Mouse (Mus musculus) neural tube, embryonic 15.5 days (tissue): Measurements from ENCODE around the gene Mgat5. TPM values are rescaled to one million over a fixed set of nuclear protein-coding genes. Genes with fewer than 3 reads are reported as not detected.
A peak's percentile ranks its signal among the peaks of the same experiment; 100 is the strongest.

Source experiments
- ATAC-seq: fragments of 200-750 bp; cut with Nextera tagmentation; 2 replicates; pipeline ENCODE4 v1.8.0; 2017; ENCODE audit warnings: mild to moderate bottlenecking, moderate TSS enrichment, moderate library complexity; ENCODE audit not compliant: low FRiP score
- H3K27ac ChIP-seq: fragments of 300-500 bp; sonication (generic); replicated peaks from 2 replicates; pipeline ENCODE4 v1.5.1; 2015; ENCODE audit warnings: mild to moderate bottlenecking, inconsistent platforms
- H3K27me3 ChIP-seq: fragments of 300-500 bp; sonication (generic); replicated peaks from 2 replicates; pipeline ENCODE4 v1.6.1; 2015; ENCODE audit warnings: inconsistent platforms
- H3K36me3 ChIP-seq: fragments of 300-500 bp; sonication (generic); 2 replicates; pipeline ENCODE4 v1.6.1; 2015; ENCODE audit warnings: inconsistent platforms
- H3K4me1 ChIP-seq: fragments of 300-500 bp; sonication (generic); 2 replicates; pipeline ENCODE4 v1.6.1; 2015; ENCODE audit warnings: inconsistent platforms
- H3K4me2 ChIP-seq: fragments of 300-500 bp; sonication (generic); 2 replicates; pipeline ENCODE4 v1.6.1; 2015; ENCODE audit warnings: inconsistent platforms, mild to moderate bottlenecking, moderate library complexity
- H3K4me3 ChIP-seq: fragments of 300-500 bp; sonication (generic); replicated peaks from 2 replicates; pipeline ENCODE4 v1.5.1; 2015; ENCODE audit warnings: mild to moderate bottlenecking, inconsistent platforms
- H3K9ac ChIP-seq: fragments of 300-500 bp; sonication (generic); replicated peaks from 2 replicates; pipeline ENCODE4 v1.6.1; 2015; ENCODE audit warnings: mild to moderate bottlenecking, inconsistent platforms
- H3K9me3 ChIP-seq: fragments of 300-500 bp; sonication (generic); replicated peaks from 2 replicates; pipeline ENCODE4 v1.6.1; 2016; ENCODE audit warnings: inconsistent platforms
- WGBS: fragments of 180-500 bp; shearing (Covaris S2); methylation state at CpG from one replicate; pipeline ENCODE4 v1.1.7; 2015; ENCODE audit warnings: mixed read lengths; 5-methylcytosine and 5-hydroxymethylcytosine counted together
- polyA plus RNA-seq: library from polyadenylated mRNA; unstranded; fragments of >200 nt; fragmentation: Nextera tagmentation; extraction: Ambion mirVana; gene quantifications from 2 replicates; pipeline ENCODE4 v1.2.1, GENCODE M21; 2015

Gene Mgat5
- polyA plus RNA-seq, 1 experiment from 2014 or later = 13.3 TPM

DNA sequence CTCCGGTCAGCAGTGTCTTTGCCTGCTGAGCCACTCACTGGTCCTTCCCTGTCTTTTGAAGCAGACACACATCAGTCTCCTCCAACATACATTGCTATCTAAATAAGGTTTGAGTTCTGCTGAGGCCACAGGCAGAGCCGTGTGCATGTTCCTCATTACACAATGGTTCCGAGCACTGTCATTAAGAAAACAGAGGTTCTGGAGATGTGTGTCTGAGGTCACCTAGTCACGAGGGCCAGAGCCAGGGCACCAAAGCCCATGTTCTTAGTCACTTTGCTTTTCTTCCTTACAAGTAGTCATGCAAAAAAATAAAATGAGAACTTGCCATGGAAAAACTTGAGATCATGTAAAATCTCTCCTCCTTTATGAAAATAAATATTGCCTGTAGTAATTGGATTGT is 14.3 kb downstream of the Mgat5 start:
- Histone ChIP-seq H3K4me2 (no peak overlapping the region), H3K4me1 (peaks cover 21% of the 10 kb centered on the region; the same call in 1 of the 2 replicates), H3K4me3 (no peak overlapping the region), H3K27me3 (no peaks in the 10 kb centered on the region), H3K9me3 (no peaks in the 10 kb centered on the region), H3K9ac (no peak overlapping the region), H3K27ac (no peak overlapping the region), H3K36me3 (no peaks in the 10 kb centered on the region)
- 87% methylated on average over 4 of the region's 4 CpGs for WGBS
- no peak for ATAC-seq

DNA sequence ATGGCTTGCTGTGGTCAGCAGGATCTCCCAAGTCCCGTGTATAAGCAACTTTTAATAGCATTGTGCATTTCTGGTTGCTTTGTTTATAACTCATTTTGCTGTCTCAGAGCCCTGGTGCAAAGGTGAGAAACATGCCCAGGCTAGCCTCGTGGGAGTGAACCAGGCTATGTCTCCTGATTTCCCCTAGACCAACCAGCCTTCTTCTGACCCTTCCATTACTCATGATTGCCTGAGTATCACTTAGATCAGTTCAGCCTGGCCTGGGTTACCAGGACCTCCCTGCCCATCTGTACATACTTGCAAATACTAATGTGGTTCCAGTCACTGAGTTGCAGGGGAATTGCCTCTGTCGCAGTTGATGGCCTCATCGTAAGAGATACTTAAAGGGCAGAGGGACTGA is 14.8 kb downstream of the Mgat5 start:
- no peak overlapping the region for H3K9ac ChIP-seq
- H3K4me3 ChIP-seq = no peak overlapping the region
- H3K36me3 ChIP-seq = no peaks in the 10 kb centered on the region
- no peaks in the 10 kb centered on the region for H3K9me3 ChIP-seq
- WGBS = 79% methylated on average over 4 of the region's 4 CpGs
- peaks cover 21% of the 10 kb centered on the region; the same call in 1 of the 2 replicates for H3K4me1 ChIP-seq
- H3K27ac ChIP-seq = no peak overlapping the region
- ATAC-seq = no peak
- no peaks in the 10 kb centered on the region for H3K27me3 ChIP-seq
- no peak overlapping the region for H3K4me2 ChIP-seq

DNA sequence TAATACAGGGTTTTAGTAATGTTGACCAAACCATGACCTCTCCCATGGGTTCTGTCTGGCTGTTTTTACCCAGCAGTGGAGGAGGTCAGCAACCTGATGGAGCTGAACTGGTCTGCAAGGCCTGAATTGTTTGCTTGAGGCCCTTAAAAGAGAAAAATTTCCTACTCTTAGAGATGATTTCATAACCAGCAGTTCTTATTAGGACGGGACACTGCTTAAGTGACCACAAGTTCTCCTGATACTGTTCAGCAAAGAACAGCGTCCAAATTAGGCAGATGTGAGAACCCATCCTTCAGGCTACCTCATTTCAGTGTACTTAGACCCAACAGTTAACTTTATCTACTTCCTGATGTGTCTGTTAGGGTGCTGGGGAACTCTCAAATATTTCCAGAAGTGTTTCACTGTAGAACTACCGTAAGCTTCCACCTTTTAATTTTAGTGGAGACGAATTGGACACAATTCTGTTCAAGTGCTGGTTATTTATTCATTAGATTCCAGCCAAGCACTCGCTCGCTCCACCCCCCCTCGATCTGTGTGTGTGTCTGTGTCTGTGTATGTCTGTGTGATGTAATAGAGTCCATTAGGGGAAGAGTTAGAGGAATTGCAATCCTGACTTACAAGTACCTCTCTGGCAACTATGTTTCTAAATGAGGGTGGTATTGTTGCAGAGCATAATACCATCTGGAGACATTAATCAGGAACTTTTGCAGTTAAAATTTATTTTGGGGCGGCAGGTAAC is 17.4 kb downstream of the Mgat5 start:
- H3K9ac ChIP-seq = no peak overlapping the region
- H3K27ac ChIP-seq = no peak overlapping the region
- peaks cover 3% of the 10 kb centered on the region; the same call in 1 of the 2 replicates for H3K4me1 ChIP-seq
- no peak for ATAC-seq
- H3K4me3 ChIP-seq = no peak overlapping the region
- no peaks in the 10 kb centered on the region for H3K9me3 ChIP-seq
- no peak overlapping the region for H3K4me2 ChIP-seq
- WGBS = 80% methylated on average over 8 of the region's 8 CpGs
- H3K36me3 ChIP-seq = no peaks in the 10 kb centered on the region
- no peaks in the 10 kb centered on the region for H3K27me3 ChIP-seq

DNA sequence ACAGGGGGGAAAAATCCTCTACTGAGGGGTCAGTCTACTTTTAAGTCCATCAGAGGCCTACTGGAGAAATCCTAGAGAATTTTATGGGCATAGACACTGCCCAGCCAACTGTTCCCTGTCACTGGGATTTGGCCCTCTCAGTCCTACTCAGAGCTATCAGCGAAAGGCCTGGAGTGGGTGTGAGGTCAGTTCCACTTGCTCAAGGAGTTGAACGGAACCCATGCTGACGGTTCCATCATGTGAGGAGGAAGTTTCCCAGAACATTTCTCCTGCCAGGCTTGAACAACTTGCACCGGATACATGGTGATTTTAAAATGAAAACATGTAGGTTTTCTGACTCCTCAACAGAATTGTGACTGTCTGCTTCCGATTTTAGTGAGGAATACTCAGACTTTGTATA is 20.2 kb downstream of the Mgat5 start:
- Histone ChIP-seq H3K9me3 (no peaks in the 10 kb centered on the region), H3K36me3 (no peaks in the 10 kb centered on the region), H3K27ac (no peak overlapping the region), H3K27me3 (no peaks in the 10 kb centered on the region), H3K4me2 (no peak overlapping the region), H3K9ac (no peak overlapping the region), H3K4me3 (no peak overlapping the region), H3K4me1 (no peaks in the 10 kb centered on the region)
- WGBS = 93% methylated on average over 5 of the region's 5 CpGs
- ATAC-seq = no peak

DNA sequence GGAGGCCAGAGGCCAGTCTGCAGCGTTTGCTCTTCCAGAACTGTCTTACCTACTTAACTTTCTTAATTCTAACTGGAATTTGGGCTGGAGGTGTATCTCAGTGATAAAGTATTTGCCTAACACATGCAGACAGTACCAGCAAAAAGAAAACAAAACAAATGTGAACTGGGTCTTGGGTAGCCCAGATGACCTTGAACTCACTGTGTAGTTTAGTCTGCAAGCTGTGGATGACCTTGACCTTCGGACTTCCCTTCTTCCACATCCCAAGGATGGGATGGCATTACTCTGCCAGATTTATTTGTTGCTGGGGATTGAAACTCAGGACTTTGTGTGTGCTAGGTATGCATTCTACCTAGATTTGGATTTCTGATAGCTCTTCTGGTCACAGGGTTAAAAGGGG is 24.2 kb downstream of the Mgat5 start:
- no peak overlapping the region for H3K4me2 ChIP-seq
- WGBS = 93% methylated on average over 2 of the region's 2 CpGs
- no peaks in the 10 kb centered on the region for H3K9me3 ChIP-seq
- ATAC-seq = no peak
- H3K36me3 ChIP-seq = no peaks in the 10 kb centered on the region
- H3K4me1 ChIP-seq = 0 out of 2 replicates have a peak, but pooled peaks cover 4% of the 10 kb centered on the region
- no peaks in the 10 kb centered on the region for H3K27me3 ChIP-seq
- no peak overlapping the region for H3K27ac ChIP-seq
- no peak overlapping the region for H3K9ac ChIP-seq
- H3K4me3 ChIP-seq = no peak overlapping the region

DNA sequence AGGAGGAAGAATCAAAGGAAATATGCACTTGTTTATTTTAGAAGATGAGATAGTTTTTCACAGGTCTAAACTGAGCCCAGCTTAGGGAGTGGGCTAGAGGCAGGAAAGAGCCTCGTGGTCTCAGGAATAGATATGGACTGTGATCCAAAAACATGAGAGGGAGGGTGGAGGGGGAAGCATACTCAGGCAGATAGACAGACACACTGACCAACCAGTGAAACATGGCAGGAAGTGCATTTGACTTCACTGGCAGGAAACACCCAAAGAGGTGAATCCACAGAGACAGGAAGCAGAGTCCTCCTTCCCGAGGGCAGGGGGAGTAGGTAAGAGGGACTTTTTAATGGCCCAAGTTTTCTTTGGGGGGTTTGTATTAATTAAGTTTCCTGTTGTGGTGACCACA is 25.7 kb downstream of the Mgat5 start:
- Histone ChIP-seq H3K4me3 (no peak overlapping the region), H3K4me1 (0 out of 2 replicates have a peak, but pooled peaks cover 4% of the 10 kb centered on the region), H3K9me3 (no peaks in the 10 kb centered on the region), H3K36me3 (no peaks in the 10 kb centered on the region), H3K27ac (no peak overlapping the region), H3K27me3 (no peaks in the 10 kb centered on the region), H3K4me2 (no peak overlapping the region), H3K9ac (no peak overlapping the region)
- WGBS = 78% methylated on average over 2 of the region's 2 CpGs
- no peak for ATAC-seq

DNA sequence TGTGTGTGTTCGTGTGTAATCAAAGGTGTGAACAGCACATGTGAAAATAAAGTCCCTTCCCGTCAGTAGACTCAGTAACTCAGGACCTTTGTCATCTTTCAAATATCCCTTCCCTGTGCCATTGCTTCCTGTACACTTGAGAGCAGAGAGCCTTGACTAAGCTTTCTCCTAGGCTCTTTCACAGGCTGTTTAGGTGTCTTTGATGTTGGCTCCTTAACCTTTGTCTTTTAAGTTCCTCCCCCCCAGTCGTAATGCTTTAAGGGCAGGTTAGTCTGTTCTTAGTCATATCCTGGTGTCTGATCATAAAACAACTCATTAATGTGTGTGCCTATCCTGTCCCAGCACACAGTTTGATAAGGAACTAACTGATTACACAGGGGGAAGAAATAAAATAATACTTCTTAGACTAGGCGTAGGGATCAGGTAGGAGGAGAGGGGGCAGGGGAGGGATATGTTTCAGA is 28.4 kb downstream of the Mgat5 start:
- H3K27me3 ChIP-seq = no peaks in the 10 kb centered on the region
- no peak overlapping the region for H3K4me3 ChIP-seq
- no peak for ATAC-seq
- H3K36me3 ChIP-seq = no peaks in the 10 kb centered on the region
- H3K4me2 ChIP-seq = no peak overlapping the region
- H3K9me3 ChIP-seq = no peaks in the 10 kb centered on the region
- 69% methylated on average over 4 of the region's 4 CpGs for WGBS
- peaks cover 12% of the 10 kb centered on the region; the same call in 1 of the 2 replicates for H3K4me1 ChIP-seq
- H3K9ac ChIP-seq = no peak overlapping the region
- no peak overlapping the region for H3K27ac ChIP-seq

DNA sequence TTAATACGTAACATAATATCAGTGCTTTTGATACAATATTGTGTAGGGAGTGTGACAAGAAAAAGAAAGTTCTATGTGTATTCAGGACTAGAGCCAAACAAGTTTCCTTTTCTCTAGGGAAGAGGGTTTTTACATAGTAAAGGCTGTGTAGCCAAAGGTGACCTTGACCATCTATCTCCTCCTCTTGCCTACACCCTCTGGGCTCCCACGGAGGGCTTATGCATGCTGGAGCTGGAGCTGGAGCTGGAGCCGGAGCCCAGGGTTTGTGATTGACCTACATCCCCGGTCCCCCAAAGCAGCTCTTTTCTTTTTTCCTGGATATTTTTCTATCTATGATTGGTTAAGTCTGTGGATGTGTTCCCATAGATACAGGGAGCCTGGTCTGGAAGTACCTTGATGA is 30.3 kb downstream of the Mgat5 start:
- Histone ChIP-seq H3K27me3 (no peaks in the 10 kb centered on the region), H3K4me2 (no peak overlapping the region), H3K9ac (no peak overlapping the region), H3K9me3 (no peaks in the 10 kb centered on the region), H3K27ac (no peak overlapping the region), H3K36me3 (no peaks in the 10 kb centered on the region), H3K4me1 (peaks cover 30% of the 10 kb centered on the region), H3K4me3 (no peak overlapping the region)
- no peak for ATAC-seq
- WGBS = 87% methylated on average over 4 of the region's 4 CpGs

DNA sequence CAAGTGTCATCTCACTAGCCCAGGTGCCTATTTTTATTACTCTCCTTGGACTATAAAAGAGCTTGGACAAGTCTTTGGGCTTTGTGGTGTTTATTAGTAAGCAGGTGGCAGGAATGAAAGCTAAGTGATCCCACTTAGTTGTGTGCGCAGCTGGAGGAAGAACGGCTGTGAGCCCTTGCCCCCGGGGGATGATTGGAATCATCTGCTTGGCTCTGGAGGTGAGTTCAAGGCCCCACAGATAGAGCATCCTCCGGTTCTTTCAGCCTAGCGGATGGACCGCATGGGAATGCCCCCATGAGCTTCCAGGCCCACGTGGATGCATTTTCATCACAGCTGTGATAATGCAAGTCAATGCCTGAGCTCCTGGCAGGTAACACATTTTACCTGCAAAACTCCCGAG is 31.6 kb downstream of the Mgat5 start:
- Histone ChIP-seq H3K4me1 (peaks cover 33% of the 10 kb centered on the region), H3K4me3 (no peak overlapping the region), H3K4me2 (no peak overlapping the region), H3K27ac (no peak overlapping the region), H3K9me3 (no peaks in the 10 kb centered on the region), H3K9ac (no peak overlapping the region), H3K36me3 (no peaks in the 10 kb centered on the region), H3K27me3 (no peaks in the 10 kb centered on the region)
- ATAC-seq = no peak
- WGBS = 54% methylated on average over 8 of the region's 8 CpGs

DNA sequence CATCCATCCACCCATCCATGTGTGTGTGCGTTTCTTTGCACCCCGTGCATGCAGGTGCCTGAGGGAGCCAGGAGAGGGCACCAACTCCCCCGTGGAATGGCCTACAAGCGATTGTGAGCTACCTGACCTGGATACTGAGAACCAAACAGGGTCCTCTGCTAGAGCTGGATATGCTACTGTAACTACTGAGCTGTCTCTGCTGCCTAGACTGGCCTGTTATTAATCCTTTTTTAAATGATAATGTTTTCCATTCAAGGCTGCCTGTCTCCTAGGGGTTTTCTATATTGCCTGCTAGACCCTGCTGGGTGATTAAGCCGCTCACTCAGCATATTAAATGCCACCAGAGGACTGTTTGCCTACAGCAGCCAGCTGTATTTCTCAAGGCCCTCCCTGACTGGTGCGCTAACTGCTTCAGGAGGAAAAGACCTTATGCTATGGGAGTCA is 34.1 kb downstream of the Mgat5 start:
- H3K4me2 ChIP-seq = no peak overlapping the region
- peaks cover 34% of the 10 kb centered on the region for H3K4me1 ChIP-seq
- no peaks in the 10 kb centered on the region for H3K27me3 ChIP-seq
- 31% methylated on average over 6 of the region's 6 CpGs for WGBS
- no peak overlapping the region for H3K9ac ChIP-seq
- no peaks in the 10 kb centered on the region for H3K36me3 ChIP-seq
- H3K4me3 ChIP-seq = no peak overlapping the region
- H3K9me3 ChIP-seq = no peaks in the 10 kb centered on the region
- H3K27ac ChIP-seq = peak overlapping the region; percentile 64
- ATAC-seq = peak; percentile 59

DNA sequence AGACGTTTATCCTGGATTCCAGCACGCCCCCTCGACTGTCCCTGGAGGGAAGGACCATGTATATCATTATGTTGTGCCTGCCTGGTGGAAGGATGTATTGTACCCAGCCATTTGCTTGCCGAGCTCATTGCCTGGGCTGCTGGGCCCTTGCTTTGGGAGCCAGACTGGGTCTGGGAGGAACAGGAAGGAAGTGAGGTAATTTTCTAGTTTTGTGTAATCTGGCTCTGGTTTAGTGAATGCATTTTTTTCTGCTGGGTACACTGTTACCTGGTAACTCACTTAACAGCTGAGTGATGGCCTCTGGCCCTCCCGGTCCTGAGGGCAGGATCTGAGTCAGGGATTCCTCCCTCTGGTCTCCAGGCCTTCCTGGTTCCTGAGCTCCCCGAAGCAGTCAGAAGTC is 35.1 kb downstream of the Mgat5 start:
- no peaks in the 10 kb centered on the region for H3K9me3 ChIP-seq
- no peak overlapping the region for H3K4me2 ChIP-seq
- H3K4me1 ChIP-seq = peaks cover 34% of the 10 kb centered on the region
- H3K36me3 ChIP-seq = no peaks in the 10 kb centered on the region
- H3K4me3 ChIP-seq = no peak overlapping the region
- no peak overlapping the region for H3K9ac ChIP-seq
- no peaks in the 10 kb centered on the region for H3K27me3 ChIP-seq
- 23% methylated on average over 6 of the region's 6 CpGs for WGBS
- H3K27ac ChIP-seq = peak overlapping the region; percentile 64; the same call in 1 of the 2 replicates
- ATAC-seq = peak; percentile 56

DNA sequence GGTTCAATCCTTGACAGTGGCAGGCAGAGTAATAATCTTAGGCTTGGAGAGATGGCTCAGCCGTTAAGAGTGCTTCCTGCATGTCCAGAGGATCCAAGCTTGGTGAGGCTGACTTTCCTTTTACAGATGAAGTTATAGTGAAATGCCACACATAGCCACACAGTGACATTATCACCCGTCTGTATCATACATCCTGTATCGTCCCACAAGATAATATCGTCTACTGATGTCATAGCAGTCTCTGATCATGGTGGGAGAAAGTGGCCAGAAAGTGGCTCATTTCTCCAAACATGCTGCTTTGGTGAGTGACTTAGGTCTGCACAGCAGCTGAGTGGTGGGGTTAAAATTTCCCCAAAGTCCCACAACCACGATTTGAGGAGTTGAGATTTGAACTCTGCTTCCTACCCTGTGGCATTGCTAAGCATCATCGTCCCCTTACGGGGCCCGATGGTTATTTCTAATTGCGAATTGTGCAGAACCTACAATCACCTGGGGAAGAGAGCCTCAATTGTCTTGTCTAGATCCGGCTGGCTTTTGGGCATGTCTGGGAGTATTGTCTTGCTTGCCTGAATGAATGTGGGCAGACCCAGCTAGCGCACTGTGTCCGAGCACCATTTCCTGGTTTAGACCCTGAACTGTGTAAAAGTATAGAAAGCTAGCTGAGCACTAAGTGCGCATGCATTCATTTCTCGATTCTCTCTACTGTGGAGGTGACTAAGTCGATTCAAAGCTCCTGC is 37.5 kb downstream of the Mgat5 start:
- 84% methylated on average over 15 of the region's 15 CpGs for WGBS
- Histone ChIP-seq H3K4me3 (no peak overlapping the region), H3K27me3 (no peaks in the 10 kb centered on the region), H3K36me3 (no peaks in the 10 kb centered on the region), H3K9ac (no peak overlapping the region), H3K4me1 (peaks cover 31% of the 10 kb centered on the region), H3K27ac (no peak overlapping the region), H3K4me2 (no peak overlapping the region), H3K9me3 (no peaks in the 10 kb centered on the region)
- no peak for ATAC-seq
